Mouse (Mus musculus) cerebellum, adult 2 months (tissue): ENCODE data around the gene Tfap4.

Experiments used
- CTCF ChIP-seq: fragments of 200-500 bp; IDR thresholded peaks from 2 replicates; pipeline ENCODE4 v1.5.1; 2011; ENCODE audit warnings: low read depth, mild to moderate bottlenecking, control low read depth, low read length, moderate library complexity, borderline replicate concordance; ENCODE audit not compliant: insufficient read depth
- POLR2A ChIP-seq: fragments of 200-500 bp; IDR thresholded peaks from 2 replicates; pipeline ENCODE4 v1.6.1; 2011; ENCODE audit warnings: low read length, control low read depth, borderline replicate concordance; ENCODE audit not compliant: insufficient read depth

DNA sequence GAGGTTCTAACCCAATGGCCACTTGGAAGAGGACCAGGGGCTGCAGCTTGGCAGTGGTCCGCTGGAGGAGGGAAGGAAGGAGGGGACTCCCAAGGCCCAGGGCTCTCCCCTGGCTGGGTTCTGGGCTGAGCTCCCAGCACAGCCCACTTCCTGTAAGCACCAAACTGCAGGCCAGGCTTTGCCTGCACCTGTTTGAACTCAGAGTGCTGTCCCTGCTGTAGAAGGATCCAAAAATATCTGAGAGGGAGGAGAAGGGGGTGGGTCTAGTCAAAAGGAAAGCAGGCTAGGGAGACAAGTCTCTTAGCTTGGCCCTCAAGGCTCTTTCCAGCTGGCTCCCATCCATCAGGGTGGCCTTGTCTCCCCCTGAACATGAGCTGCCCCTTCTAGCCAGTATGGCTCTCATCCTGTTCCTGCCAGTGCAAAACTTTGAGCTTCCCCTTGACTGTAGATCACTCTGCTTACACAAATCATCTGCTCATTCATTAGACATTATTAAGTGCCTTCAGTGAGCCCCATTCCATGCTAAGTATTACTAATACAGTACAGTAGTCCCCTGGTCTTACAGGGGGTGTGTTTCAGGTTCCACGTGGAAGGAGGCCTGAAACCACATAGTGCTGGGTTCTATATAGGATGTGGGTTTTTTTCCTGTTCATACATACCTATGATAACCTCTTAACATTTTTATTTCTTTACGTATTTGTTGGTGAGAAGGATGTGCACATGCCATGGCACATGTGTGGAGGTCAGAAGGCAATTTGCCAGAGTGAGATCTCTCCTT is 46.8 kb downstream of the Tfap4 start:
- TF ChIP-seq CTCF (no peak), POLR2A (no peak)
